21 mouse cellular contexts compared by ENCODE assay signal in genomic region chr19:15047896-15048295, GRCm38 (mm10).
DNase-seq lines count a peak whose midpoint lies in the region; ATAC-seq and TF ChIP-seq lines count a peak whose summit lies in the region.
"Had no signal": no experiment of that assay in that cellular context is flagged by ENCODE, and none has a peak within 500 bp of the region (broad histone marks: within the 10 kb centered on the region; RNA-seq: fewer than 3 reads in every experiment).

No protein-coding gene starts in this region.

- no peak overlapping the region for H3K27ac ChIP-seq in heart, postnatal 0 days (ENCODE audit: low read depth)
- H3K27ac ChIP-seq: embryonic facial prominence, embryonic 13.5 days; hindbrain, embryonic 14.5 days; intestine, embryonic 15.5 days; layer of hippocampus, adult 2 months; limb, embryonic 12.5 days; liver, embryonic 13.5 days; macrophage; midbrain, embryonic 13.5 days; neural tube, embryonic 15.5 days; stomach, embryonic 15.5 days had no signal

- H3K4me1 ChIP-seq in heart, postnatal 0 days (ENCODE audit: control insufficient read depth, insufficient read depth), result peaks cover 9% of the 10 kb centered on the region; the same call in 1 of the 2 replicates
- H3K4me1 ChIP-seq in lung, adult 2 months (ENCODE audit: control insufficient read depth, insufficient read depth, low read length), result no peaks in the 10 kb centered on the region
- H3K4me1 ChIP-seq: intestine, embryonic 15.5 days; liver, embryonic 13.5 days; stomach, embryonic 15.5 days had no signal

- H3K36me3 ChIP-seq in heart, postnatal 0 days (replicated peaks; ENCODE audit: control insufficient read depth, insufficient read depth, low read length), result no peaks in the 10 kb centered on the region
- H3K36me3 ChIP-seq: embryonic facial prominence, embryonic 13.5 days; intestine, embryonic 15.5 days; limb, embryonic 12.5 days; liver, embryonic 13.5 days; midbrain, embryonic 13.5 days; neural tube, embryonic 15.5 days; stomach, embryonic 15.5 days had no signal

- H3K9ac ChIP-seq in heart, postnatal 0 days (replicated peaks; ENCODE audit: low read depth, low read length), result no peak overlapping the region
- H3K9ac ChIP-seq: embryonic facial prominence, embryonic 13.5 days; hindbrain, embryonic 14.5 days; intestine, embryonic 15.5 days; limb, embryonic 12.5 days; liver, embryonic 13.5 days; midbrain, embryonic 13.5 days; neural tube, embryonic 15.5 days; stomach, embryonic 15.5 days had no signal

- TF ChIP-seq CTCF in heart, postnatal 0 days (IDR thresholded peaks at IDR 0.05; ENCODE audit: low read depth), result no peak
- no peak for TF ChIP-seq CTCF in lung, adult 2 months (IDR thresholded peaks at IDR 0.05; ENCODE audit: insufficient read depth, low read length)

- no peaks in the 10 kb centered on the region for H3K27me3 ChIP-seq in heart, postnatal 0 days (ENCODE audit: control insufficient read depth, insufficient read depth, low read length)
- H3K27me3 ChIP-seq: embryonic facial prominence, embryonic 13.5 days; intestine, embryonic 15.5 days; limb, embryonic 12.5 days; liver, embryonic 13.5 days; neural tube, embryonic 15.5 days; stomach, embryonic 15.5 days had no signal

- WGBS in heart, postnatal 0 days, result 35% methylated on average over 2 of the region's 2 CpGs
- WGBS in lung, adult 2 months, result 55% methylated on average over 2 of the region's 2 CpGs

- no peaks in the 10 kb centered on the region for H3K9me3 ChIP-seq in heart, postnatal 0 days (replicated peaks; ENCODE audit: control insufficient read depth, low read length)
- H3K9me3 ChIP-seq: embryonic facial prominence, embryonic 13.5 days; intestine, embryonic 15.5 days; limb, embryonic 12.5 days; liver, embryonic 13.5 days; midbrain, embryonic 13.5 days; neural tube, embryonic 15.5 days; stomach, embryonic 15.5 days had no signal

- TF ChIP-seq EP300 in heart, postnatal 0 days (IDR thresholded peaks at IDR 0.05; ENCODE audit: low read depth), result no peak

- no peak for ATAC-seq in heart, postnatal 0 days (ENCODE audit: insufficient read depth, low read depth)
- ATAC-seq: activated CD4-positive, CD25-positive, alpha-beta regulatory T cell, adult 4 months; intestine, embryonic 15.5 days; Patski had no signal

- TF ChIP-seq POLR2A in lung, adult 2 months (IDR thresholded peaks at IDR 0.05; ENCODE audit: borderline replicate concordance, extremely low read depth, low read depth, low read length), result no peak

- H3K4me2 ChIP-seq in heart, postnatal 0 days (ENCODE audit: low read depth, low read length), result no peak overlapping the region
- H3K4me2 ChIP-seq: embryonic facial prominence, embryonic 13.5 days; hindbrain, embryonic 14.5 days; intestine, embryonic 15.5 days; limb, embryonic 12.5 days; liver, embryonic 13.5 days; midbrain, embryonic 13.5 days; neural tube, embryonic 15.5 days; stomach, embryonic 15.5 days had no signal

- H3K4me3 ChIP-seq in heart, postnatal 0 days (ENCODE audit: low read depth, low read length), result no peak overlapping the region
- no peak overlapping the region for H3K4me3 ChIP-seq in lung, adult 2 months (replicated peaks; ENCODE audit: extremely low read depth, low read depth, low read length)
- H3K4me3 ChIP-seq: embryonic facial prominence, embryonic 13.5 days; intestine, embryonic 15.5 days; layer of hippocampus, adult 2 months; limb, embryonic 12.5 days; liver, embryonic 13.5 days; midbrain, embryonic 13.5 days; neural tube, embryonic 15.5 days; stomach, embryonic 15.5 days had no signal

- DNase-seq in heart, postnatal 0 days (ENCODE audit: low spot score), result peak; percentile 16
- DNase-seq in heart, adult 8-10 months (ENCODE audit: low spot score), result no peak
- peak; percentile 3 for DNase-seq in lung, postnatal 36 days
- no peak for DNase-seq in lung, adult 2 months
- peak; percentile 64 for DNase-seq in adrenal gland, postnatal 25 days
- peak; percentile 8 for DNase-seq in testis, postnatal 14 days (ENCODE audit: low spot score)
- no peak for DNase-seq in frontal cortex, postnatal 36 days (ENCODE audit: low spot score in 2 of 2)
- DNase-seq: heart, adult 11 months; liver, embryonic 13.5 days; right cerebral cortex, adult 18-20 months had no signal

Comparison
In these comparisons a context has a peak if more than half of its experiments do, and no peak if none do; other contexts are left out.
1. DNase-seq: peak in heart, postnatal 0 days (single experiment), lung, postnatal 36 days (single experiment), adrenal gland, postnatal 25 days (single experiment) and testis, postnatal 14 days (single experiment); none in heart, adult 8-10 months (single experiment), lung, adult 2 months (single experiment) and frontal cortex, postnatal 36 days (0 of 2).